Mouse (Mus musculus) thymus, adult 2 months (tissue): ENCODE results near the gene Hnrnpk.

Experiments
- CTCF ChIP-seq: fragments of 200-500 bp; IDR thresholded peaks from 2 replicates; pipeline ENCODE4 v1.5.1; 2012; ENCODE audit warnings: mild to moderate bottlenecking, control low read depth, low read length, moderate library complexity, borderline replicate concordance; ENCODE audit not compliant: control insufficient read depth, poor library complexity, insufficient read depth; ENCODE audit errors: extremely low read depth
- POLR2A ChIP-seq: fragments of 200-500 bp; IDR thresholded peaks from 2 replicates; pipeline ENCODE4 v1.6.1; 2012; ENCODE audit warnings: mild to moderate bottlenecking, low read length, control low read depth, moderate library complexity; ENCODE audit not compliant: control insufficient read depth, poor library complexity, insufficient read depth; ENCODE audit errors: extremely low read depth

GRCm38 (mm10) chr13:58439716-58440115 lies 36.6 kb upstream of the Hnrnpk start:
- no peak for TF ChIP-seq CTCF
- TF ChIP-seq POLR2A: no peak
